Mouse (Mus musculus) gastrocnemius, postnatal 4 days (tissue): Measurements from ENCODE around the gene Apc2. TPM values are rescaled to one million over a fixed set of nuclear protein-coding genes. Genes with fewer than 3 reads are reported as not detected.

ENCODE experiments used
- DNase-seq, 2 experiments: peaks; one replicate each; pipeline ENCODE4 v3.0.0; 2021 to 2022; ENCODE audit warnings: low spot score in 2 of 2, mixed read lengths in 2 of 2
- total RNA-seq, 2 experiments: library from RNA; stranded (reverse); gene quantifications; 2 replicates each; pipeline ENCODE4 v1.2.3; 2021

The Apc2 gene
- total RNA-seq, 2 experiments from 2014 or later: 0.73 to 2.1 TPM

DNA sequence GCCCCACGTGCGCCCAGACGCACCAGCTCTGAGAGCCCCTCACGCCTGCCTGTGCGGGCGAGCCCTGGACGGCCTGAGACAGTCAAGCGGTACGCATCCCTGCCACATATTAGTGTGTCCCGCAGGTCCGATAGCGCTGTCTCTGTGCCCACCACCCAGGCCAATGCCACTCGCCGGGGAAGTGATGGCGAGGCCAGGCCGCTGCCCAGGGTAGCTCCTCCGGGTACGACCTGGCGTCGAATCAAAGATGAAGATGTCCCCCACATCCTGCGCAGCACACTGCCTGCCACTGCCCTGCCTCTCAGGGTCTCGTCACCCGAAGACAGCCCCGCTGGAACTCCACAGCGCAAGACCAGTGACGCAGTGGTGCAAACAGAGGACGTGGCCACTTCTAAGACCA, 19.5 kb downstream of the Apc2 start:
- DNase-seq: no peak

DNA sequence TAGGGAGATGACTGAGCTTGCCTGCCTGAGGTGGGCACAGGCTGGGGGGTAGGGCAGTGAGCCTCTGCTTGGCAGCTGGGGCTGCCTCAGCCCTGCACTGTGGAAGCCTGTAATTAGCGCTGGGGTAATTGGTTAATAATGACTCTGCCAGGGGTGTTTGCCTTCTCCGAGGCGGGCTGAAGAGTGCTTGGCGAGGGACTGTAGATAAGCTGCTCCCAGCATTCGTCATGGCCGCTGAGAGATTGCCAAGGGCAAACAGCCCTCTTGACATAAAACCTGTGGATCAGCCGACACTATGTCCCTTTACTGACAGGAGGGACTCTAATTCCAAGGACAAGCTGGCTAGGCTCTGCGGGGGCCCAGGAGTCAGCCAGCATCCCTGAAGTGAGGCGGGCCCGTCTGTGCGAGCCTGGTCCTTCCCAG, 20.6 kb downstream of the Apc2 start:
- no peak for DNase-seq

DNA sequence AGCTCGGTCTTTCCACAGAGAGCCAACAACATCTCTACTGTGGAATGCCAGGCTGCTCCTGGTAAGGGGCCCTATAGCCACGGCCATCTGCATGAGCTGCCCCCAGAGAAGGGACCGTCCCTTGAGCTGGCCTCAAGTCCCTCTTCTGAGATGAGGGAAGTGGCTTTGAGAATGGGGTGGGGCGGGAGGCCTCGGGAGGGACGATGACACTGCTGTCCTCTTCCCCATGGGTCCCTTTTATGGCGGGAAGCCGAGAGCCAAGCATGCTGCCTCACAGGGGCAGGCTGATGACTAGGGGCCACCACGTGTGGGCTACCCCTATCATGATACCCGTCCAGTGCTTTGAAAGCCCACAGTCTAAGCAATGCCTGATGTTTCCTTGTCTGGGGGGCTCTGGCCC, 21.2 kb downstream of the Apc2 start:
- DNase-seq: no peak

DNA sequence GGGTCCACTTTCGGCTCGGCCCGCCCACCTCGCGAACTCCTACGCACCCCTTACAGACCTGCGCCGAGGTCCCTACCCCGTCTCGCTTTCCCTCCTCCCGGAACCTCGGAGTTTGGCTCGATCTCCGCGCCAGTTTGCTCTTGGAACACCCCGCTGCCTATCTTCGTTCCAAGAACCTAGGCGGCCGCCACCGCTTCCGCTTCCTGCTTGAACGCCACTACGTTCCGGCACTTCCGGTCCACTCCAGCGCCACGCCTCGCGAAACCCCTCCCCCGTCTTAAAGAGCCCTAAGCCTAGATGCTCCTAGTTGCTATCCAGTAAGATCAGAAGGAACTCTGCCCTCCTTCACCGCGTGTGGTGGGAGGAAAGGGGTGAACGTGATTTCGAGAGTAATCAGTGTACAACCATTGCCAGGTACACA, 24.6 kb downstream of the Apc2 start, which contains the start of gene 2310011J03Rik:
Gene 2310011J03Rik (minus strand): TSS at position 198 of the 421 bp plus-strand sequence.
- peak; percentile 80 to 91 for DNase-seq

DNA sequence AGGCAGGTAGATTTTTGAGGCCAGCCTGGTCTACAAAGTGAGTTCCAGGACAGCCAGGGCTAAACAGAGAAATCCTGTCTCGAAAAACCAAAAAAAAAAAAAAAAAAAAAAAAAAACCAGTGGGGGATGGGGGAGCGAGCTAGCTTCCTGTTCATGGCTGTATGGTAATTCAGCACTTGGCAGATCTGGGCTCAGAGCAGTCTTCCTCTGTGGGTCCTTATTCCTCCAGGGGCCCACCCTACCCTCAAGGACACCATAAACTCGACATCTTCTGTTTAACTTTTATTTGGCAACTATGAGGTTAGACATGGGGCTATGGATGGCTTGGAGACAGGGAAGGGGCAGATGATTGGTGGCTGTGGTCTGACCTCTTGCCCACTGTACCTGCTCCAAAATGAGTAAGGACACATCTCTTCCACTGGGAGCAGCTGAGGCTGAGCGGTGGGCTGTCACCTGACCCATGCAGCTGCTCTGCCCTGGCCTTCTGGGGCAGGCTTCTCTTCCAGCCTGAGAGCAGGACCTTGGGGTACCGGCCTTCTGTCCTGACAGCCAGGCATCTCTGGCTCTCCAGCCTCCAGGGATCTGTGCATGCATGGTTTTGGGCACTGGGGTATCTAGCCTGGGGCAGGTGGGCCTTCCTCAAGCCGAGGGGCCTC, 25.4 kb downstream of the Apc2 start:
- no peak for DNase-seq

DNA sequence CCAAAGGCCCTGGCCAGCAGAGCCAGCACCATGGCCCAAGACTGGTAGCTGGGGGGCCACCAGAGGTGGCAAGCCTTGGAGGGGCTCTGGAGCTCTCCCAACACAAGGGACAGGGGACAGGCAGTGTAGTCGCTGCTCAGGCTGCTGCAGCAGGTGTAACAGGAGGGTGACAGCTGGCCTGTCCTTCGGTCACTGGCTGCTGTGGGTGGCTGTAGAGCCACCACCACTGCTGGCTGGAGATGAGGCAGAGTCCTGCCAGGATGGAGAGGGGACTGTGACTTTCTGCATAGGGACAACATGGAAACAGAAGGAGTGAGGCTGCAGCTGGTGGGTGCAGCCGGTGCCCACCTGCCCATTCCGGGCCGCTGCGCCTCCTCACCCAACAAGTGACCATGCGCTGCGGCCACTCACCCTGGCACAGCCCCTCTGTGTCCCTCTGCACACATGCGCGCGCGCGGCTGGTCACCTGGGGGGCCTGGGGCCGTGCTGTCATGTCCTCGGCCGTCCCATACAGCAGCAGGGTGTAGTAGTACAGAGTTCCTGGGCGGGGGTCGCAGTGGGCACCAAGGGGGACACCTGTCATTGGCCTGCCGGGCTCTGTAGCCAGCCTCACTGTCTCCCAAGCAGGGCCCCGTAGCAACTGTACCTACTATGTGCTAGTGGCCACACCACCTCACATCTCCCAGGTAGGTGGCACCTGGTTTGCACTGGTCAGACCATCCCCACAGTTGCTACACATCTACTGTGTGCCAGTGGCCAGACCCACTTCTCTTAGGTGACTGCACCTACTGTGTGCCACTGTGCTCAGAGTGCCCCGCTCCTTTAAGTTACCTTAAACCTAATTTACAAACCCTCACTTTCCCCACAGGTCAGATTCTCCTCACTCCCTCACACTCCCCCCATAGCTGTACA, 26.1 kb downstream of the Apc2 start:
- DNase-seq: no peak

DNA sequence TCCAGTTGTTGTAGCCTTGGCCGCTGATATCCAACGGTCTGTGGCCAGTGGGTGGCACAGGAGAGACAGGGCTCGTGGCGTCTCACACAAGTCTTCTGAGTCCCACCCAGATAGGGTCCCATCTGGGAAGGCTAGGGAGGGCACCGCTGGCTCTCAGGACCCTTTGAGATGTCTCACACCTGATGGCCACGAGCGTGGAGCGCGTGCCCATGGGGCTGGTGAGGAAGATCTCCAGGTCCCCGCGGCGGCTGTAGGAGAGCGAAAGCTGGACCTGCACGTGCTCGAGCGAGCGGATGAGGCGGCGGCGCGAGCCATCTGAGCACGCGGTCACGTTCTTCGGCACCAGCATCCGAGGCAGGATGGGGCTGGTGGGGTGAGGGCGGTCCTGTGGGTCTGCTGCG, 27.0 kb downstream of the Apc2 start:
- no peak for DNase-seq

DNA sequence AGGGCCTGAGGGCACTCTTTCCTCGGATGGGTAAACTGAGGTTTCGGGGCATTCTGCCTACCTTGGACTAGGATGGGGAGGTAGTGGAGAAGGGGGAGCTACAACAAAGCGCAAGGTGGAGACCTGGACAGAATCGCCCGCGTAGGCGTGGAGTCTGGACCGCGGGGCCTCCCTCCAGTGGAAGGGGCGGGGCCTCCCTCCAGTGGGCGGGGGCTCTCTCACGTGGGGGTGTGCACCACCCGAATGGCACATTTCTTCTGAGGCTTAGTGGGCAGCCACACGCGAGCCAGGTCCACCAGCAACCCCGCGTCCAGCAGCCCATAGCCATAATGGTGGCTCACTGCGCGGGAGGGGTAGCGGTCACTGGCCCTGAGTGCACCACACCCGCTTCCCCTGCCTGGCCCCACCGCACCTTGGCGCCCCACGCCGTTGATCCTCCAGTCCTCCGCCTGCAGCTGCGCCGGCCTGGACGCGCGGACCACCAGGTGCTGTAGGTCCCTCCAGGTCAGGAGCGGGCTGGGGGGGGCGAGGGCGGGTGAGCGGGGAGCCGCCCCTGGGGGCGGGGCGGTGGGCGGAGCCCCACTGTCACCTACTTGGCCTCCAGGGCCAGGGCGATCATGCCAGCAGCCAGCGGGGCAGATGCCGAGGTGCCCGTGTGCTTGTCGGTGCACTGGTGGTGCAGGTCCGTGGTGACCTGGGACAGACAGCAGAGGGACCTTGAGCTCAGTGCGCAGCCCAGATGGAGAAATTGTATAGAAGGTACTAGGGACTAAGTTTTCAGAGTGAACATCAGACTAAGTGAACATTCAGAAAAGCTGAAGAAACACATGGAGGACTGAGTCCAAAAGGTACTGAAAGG, 27.7 kb downstream of the Apc2 start:
- peak in 1 of 2 experiments; percentile 64 for DNase-seq

DNA sequence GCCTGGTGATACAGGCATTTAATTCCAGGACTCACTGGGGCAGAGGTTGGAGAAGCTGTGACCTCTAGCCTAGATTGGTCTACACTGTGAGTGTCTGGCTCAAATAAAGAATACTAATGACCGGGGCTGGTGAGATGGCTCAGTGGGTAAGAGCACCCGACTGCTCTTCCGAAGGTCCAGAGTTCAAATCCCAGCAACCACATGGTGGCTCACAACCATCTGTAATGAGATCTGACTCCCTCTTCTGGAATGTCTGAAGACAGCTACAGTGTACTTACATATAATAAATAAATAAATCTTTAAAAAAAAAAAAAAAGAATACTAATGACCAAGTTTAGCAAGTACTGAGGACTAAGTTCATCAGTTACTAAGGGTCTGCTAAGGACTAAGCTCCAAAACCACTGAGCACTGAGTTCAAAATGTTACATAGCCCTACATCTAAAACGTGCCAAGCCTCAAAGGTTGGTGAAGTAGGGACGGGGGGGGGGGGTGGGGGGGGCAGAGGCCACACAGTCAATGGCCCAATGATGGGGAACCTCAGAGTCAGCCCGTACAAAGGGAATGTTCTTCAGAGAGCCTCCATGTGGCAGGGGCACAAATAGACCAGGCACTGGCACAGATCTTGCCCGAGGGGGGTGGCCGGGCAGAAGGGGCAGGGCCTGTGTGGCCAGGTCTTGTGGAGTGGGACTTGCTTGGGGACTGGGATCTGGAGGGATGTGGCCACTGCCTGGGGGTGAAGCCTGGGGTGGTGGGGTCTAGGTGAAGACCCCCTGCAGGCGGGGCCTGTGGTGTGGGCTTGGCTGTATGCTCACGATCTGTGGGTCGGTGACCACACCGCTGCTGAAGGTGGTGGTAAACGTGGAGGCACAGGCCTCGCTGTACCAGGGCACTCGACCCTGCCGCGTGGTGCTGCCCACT, 28.6 kb downstream of the Apc2 start:
- DNase-seq: no peak

DNA sequence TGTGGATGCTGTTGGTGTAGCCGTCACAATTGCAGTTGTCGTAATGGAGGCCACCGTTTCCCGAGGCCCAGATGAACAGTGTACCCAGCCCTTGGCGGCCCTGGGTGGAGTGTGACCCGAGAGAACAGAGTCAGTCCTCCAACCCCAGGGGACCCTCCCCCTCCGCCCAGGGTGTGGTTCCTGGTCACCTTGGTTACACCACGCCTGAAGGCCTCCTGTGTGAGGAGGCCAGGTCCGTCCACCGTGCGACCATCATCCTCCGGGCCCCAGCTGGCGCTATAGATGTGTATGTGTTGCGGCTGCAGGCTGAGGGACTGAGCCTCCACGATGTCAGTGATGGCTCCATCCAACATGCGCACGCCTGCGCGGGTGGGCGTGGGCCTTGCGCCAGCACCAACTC, 29.3 kb downstream of the Apc2 start:
- no peak for DNase-seq

DNA sequence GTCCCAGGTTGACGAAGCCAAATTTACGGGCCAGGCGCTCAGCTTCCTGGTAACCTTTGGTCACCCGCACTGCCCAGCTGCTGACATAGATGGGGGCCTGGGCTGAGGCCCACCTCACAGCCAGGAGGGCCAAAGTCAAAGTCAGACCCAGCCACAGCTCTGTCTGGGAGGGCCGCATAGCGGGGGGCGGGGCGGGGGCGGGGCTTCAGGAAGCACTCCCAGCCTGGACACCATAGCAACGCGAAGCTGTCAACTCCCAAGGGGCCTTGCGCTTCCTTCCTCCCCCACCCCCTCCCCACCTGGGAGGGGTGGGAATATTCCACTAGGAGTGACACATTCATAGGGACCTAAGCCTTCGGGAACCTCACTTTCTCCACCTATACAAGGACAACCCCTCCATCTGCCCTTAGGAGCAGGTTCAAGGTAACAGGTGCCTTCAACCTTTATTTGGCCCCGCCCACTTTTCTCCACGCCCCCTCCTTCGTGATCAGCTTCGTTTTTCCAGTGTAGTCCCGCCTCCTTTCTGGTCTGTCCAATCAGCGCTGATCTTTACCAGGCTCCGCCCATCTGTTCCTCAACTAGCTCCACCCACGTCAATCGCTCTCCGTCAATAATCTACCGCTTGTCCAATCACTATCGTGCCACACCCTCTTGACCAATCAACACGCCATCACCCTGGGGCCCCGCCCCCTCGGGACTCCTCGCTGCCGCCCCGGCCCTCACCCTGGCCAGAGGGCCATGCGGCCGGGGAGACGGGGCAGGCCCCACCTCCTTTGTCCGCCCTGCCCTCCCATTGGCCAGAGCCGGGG, 33.7 kb downstream of the Apc2 start, which contains the start of the genes Pcsk4 and Reep6:
Gene Pcsk4 (minus strand): TSS at position 226 of the 809 bp plus-strand sequence.
Gene Reep6 (plus strand): TSS at position 681 of the 809 bp plus-strand sequence.
- peak; percentile 94 to 95 for DNase-seq

DNA sequence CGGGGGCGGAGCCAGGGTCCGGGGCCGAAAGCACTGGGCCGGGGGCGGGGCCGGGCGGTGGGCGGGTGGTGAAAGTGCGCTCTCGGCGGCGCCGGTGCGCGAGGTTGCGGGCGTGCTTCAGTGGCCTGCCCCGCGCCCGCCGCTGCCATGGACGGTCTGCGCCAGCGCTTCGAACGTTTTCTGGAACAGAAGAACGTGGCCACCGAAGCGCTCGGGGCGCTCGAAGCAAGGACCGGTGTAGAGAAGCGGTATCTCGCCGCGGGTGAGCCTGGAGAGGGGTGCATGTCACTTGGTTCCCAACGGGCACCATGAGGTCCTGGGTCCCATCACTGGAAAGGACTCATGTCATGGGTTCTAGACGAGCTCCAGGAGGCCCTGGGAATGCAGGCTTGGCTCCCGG, 34.3 kb downstream of the Apc2 start:
- DNase-seq: no peak

DNA sequence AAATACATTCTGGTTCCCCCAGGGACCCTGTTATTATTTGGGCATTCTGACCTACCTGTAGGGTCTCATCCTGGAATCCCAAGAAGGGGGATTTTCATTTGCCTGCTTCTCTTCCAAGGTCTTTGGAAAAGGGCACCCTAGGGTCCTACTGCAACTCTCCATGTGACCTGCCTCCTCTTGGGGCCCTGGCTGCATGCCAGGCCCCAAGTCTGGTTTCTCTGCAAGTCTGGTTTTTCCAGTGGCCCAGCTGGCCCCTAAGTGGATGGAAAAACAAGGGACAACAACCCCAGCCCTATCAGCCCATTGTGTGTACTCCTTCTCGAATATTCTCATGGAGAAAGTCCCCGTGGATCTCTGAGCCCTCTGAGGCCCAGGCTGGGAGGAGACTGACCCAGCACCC, 35.1 kb downstream of the Apc2 start:
- no peak for DNase-seq

DNA sequence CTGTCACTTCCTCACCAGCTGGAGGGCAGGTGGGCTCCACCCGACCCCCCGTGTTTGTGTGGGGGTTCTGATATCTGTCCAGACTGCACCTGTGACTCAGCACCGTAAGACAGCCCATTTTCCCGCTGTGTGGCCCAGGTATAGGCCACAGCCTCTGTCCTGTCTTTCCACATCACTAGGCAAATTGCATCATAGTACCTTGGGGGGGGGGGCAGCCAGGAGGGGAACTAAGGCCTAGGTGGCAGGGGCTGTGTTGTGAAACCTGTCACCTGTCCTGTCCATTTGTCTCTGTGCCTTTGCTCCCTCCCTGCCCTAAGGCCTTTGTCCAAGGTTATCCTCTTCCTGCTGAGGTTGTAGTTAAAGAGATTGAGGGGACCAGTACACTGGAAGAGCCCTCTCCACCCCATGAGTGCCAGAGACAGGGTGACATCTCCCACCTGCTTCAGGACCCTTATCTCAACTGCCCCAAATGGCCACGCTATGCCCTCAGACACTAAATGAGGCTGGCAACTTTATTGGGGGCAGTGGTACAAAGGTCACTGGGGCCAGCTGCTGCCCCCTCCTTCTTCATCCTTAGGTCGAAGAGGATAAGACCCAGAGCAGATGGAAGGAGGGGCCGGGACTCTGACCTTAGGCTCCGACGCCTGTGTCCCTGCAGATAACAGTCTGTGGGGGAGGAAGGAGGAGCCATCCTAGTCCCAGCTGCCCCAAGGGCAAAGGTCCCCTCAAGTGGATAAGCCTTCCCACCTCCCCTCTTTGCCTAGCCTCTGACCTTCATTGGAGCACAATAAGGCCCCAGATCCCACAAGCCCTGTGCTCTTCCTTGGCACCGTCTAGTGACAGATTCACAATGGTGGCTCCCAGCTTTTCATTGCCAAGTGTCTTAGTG, 36.1 kb downstream of the Apc2 start:
- DNase-seq: no peak

DNA sequence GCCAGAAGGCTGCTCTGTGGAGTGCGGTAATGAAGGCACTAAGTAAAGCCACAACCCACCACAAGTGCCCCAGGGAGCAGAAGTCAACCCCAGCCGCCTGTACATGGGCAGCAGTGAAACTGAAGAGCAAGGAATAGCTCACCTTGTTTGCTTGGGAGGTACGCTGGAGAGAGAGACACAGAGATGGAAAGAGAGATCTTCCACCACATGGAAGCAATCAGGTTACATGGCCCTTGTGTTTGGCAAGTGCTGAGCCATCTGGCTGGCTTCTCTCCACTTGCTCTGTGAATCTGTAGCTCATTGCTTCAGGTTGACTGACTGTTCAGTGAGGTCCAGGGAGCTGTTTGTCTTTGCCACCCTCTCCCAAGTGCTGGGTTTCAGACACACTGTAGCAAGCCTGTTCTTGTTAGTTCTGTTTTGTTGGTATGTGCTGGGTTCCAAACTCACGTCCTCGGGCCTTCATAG, 36.8 kb downstream of the Apc2 start:
- DNase-seq: no peak

DNA sequence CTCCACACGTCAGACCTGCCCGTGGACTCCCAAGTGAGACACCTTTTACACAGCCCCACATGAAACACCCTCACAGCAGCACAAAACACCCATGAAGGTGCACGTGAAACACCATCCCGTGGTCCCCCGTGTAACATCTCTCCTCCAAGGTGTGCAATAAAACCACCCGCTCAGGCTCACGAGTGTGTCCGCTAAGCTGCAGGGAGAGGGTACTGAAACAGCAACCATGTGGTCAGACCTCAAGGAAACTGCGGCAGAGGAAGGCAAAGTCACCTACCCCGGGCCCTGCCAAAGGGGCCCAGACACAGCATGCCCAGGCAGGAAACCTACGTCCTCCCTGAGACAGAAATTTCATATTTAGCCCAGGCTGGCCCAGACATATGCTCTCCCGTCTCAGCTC, 40.5 kb downstream of the Apc2 start:
- no peak for DNase-seq

DNA sequence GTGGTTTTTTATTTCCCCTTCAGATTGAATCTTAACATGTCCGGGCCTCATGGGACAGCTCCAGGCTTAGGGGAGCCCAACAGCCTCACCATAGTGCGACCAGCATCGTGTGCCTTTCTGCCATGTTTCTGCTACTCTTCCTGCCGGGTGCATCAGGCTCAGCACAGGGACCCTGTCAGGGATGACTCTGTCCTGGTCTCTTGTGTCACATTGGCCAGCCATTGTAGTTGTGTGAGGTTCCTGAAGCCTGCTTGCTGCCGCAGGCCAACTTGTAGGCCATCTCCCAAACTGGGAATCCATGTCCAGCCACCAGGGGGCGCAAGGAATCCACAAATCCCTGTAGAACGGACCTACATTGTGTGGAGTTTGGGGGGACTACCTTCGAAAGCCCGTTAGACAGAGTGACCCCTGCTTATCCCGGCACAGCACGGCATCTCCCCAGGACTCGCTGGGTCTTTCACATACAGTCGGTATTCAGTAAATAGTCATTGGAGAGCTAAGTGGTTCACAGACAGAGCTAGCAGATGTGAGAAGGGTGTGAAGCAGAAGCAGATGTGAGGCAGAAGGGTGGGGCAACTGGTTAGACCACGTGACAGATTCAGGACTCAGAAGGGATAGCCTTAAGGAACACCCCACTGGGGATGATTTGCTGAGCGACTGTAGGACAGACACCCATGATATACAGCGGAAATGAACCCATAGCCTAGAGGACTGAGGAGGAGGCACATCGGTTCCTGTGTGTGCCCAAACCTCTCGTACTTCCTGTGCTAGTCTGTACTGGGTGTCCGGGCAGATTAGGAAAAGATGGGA, 44.4 kb downstream of the Apc2 start:
- DNase-seq: peak; percentile 71 to 82
